Mouse (Mus musculus) CH12.LX (cell line): ENCODE measurements around the gene Psmf1. TPM values are rescaled to one million over a fixed set of nuclear protein-coding genes. Genes with fewer than 3 reads are reported as not detected.
A peak's percentile ranks its signal among the peaks of the same experiment; 100 is the strongest.

Experiments used
- DNase-seq: peaks from one replicate; pipeline ENCODE4 v3.0.0-alpha.2; 2013; ENCODE audit errors: extremely low read depth
- H3K27ac ChIP-seq: 2 replicates; pipeline ENCODE4 v1.5.1; 2012; ENCODE audit warnings: low read depth, mild to moderate bottlenecking, control low read depth, moderate library complexity; ENCODE audit not compliant: insufficient read depth
- H3K27me3 ChIP-seq: replicated peaks from 2 replicates; pipeline ENCODE3; 2012; ENCODE audit warnings: inconsistent platforms
- H3K36me3 ChIP-seq, 2 experiments: replicated peaks in 1 of 2; 2 replicates each; pipeline versions ENCODE3 to v1.6.1; 2012; ENCODE audit warnings: inconsistent platforms in 1 of 2, low read length in 1 of 2, mild to moderate bottlenecking in 1 of 2, mixed read lengths in 1 of 2, moderate library complexity in 1 of 2; ENCODE audit not compliant: control insufficient read depth in 1 of 2, insufficient read depth in 1 of 2
- H3K4me1 ChIP-seq, 2 experiments: 2 replicates each; pipeline ENCODE4 v1.6.1; 2012; ENCODE audit warnings: inconsistent platforms in 1 of 2, moderate library complexity in 1 of 2; ENCODE audit not compliant: insufficient read depth in 2 of 2, control insufficient read depth in 1 of 2
- H3K4me2 ChIP-seq: 2 replicates; pipeline ENCODE4 v1.6.1; 2012; ENCODE audit warnings: low read depth, mild to moderate bottlenecking, control low read depth; ENCODE audit not compliant: poor library complexity, insufficient read depth, severe bottlenecking
- H3K4me3 ChIP-seq, 3 experiments: fragments of 150-350 bp in 1 of 3; sonication (generic) in 1 of 3; replicated peaks in 1 of 3; 2 replicates each; pipeline versions ENCODE3 to v1.5.1; 2011 to 2012; ENCODE audit warnings: low read depth in 2 of 3, low read length in 2 of 3, mild to moderate bottlenecking in 2 of 3, moderate library complexity in 2 of 3, control low read depth in 1 of 3, improper control_type of control experiment in 1 of 3, inconsistent platforms in 1 of 3, mixed read lengths in 1 of 3; ENCODE audit not compliant: poor library complexity in 1 of 3
- H3K79me2 ChIP-seq: replicated peaks from 2 replicates; pipeline ENCODE4 v1.6.1; 2012; ENCODE audit warnings: mild to moderate bottlenecking, moderate library complexity; ENCODE audit not compliant: control insufficient read depth, poor library complexity, insufficient read depth, severe bottlenecking; ENCODE audit errors: extremely low read depth
- H3K9ac ChIP-seq: 2 replicates; pipeline ENCODE4 v1.6.1; 2012; ENCODE audit warnings: low read depth, mild to moderate bottlenecking, control low read depth, moderate library complexity; ENCODE audit not compliant: insufficient read depth
- H3K9me3 ChIP-seq: replicated peaks from 2 replicates; pipeline ENCODE3; 2012; ENCODE audit warnings: low read length, inconsistent platforms, mixed read lengths
- CHD2 ChIP-seq: IDR thresholded peaks from 2 replicates; pipeline ENCODE4 v1.6.1; 2011; ENCODE audit warnings: low read length, improper control_type of control experiment
- CTCF ChIP-seq, 2 experiments: IDR thresholded peaks in 1 of 2; conservative IDR thresholded peaks in 1 of 2; 2 replicates each; pipeline ENCODE4 v1.5.1; 2011 to 2012; ENCODE audit warnings: low read depth in 2 of 2, low read length in 2 of 2, improper control_type of control experiment in 1 of 2, inconsistent platforms in 1 of 2, mild to moderate bottlenecking in 1 of 2, moderate library complexity in 1 of 2
- EP300 ChIP-seq: IDR thresholded peaks from 2 replicates; pipeline ENCODE4 v1.6.1; 2011; ENCODE audit warnings: low read length, improper control_type of control experiment
- ETS1 ChIP-seq: conservative IDR thresholded peaks from 2 replicates; pipeline ENCODE4 v1.6.1; 2012; ENCODE audit warnings: low read depth, mild to moderate bottlenecking, inconsistent platforms, low read length, improper control_type of control experiment, moderate library complexity
- GABPA ChIP-seq: IDR thresholded peaks from 2 replicates; pipeline ENCODE4 v1.6.1; 2012; ENCODE audit warnings: low read depth, low read length, improper control_type of control experiment, inconsistent platforms; ENCODE audit not compliant: insufficient replicate concordance
- IRF4 ChIP-seq: IDR thresholded peaks from 2 replicates; pipeline ENCODE4 v1.6.1; 2014; ENCODE audit warnings: low read depth, mild to moderate bottlenecking, inconsistent platforms, low read length, improper control_type of control experiment
- JUND ChIP-seq: conservative IDR thresholded peaks from 2 replicates; pipeline ENCODE4 v1.6.1; 2011; ENCODE audit warnings: low read depth, low read length, improper control_type of control experiment
- MAFK ChIP-seq: IDR thresholded peaks from 2 replicates; pipeline ENCODE4 v1.6.1; 2011; ENCODE audit warnings: low read length, improper control_type of control experiment; ENCODE audit not compliant: insufficient replicate concordance
- MAX ChIP-seq: IDR thresholded peaks from 2 replicates; pipeline ENCODE4 v1.6.1; 2011; ENCODE audit warnings: low read length, improper control_type of control experiment
- MAZ ChIP-seq: IDR thresholded peaks from 2 replicates; pipeline ENCODE4 v1.6.1; 2012; ENCODE audit warnings: low read depth, mild to moderate bottlenecking, inconsistent platforms, low read length, improper control_type of control experiment, moderate library complexity
- MEF2A ChIP-seq: IDR thresholded peaks from 2 replicates; pipeline ENCODE4 v1.6.1; 2014; ENCODE audit warnings: low read depth, mild to moderate bottlenecking, inconsistent platforms, low read length, improper control_type of control experiment, borderline replicate concordance
- NELFE ChIP-seq: IDR thresholded peaks from 2 replicates; pipeline ENCODE4 v1.6.1; 2011; ENCODE audit warnings: low read depth, low read length, improper control_type of control experiment
- PAX5 ChIP-seq: IDR thresholded peaks from 2 replicates; pipeline ENCODE4 v1.6.1; 2012; ENCODE audit warnings: low read length, inconsistent platforms, mixed read lengths
- RAD21 ChIP-seq: IDR thresholded peaks from 2 replicates; pipeline ENCODE4 v1.6.1; 2011; ENCODE audit warnings: low read depth, mild to moderate bottlenecking, low read length, improper control_type of control experiment, moderate library complexity
- RCOR1 ChIP-seq: conservative IDR thresholded peaks from 2 replicates; pipeline ENCODE4 v1.6.1; 2012; ENCODE audit warnings: low read depth, mild to moderate bottlenecking, inconsistent platforms, low read length, improper control_type of control experiment
- SMC3 ChIP-seq: IDR thresholded peaks from 2 replicates; pipeline ENCODE4 v1.6.1; 2011; ENCODE audit warnings: low read depth, low read length, improper control_type of control experiment
- TCF12 ChIP-seq: IDR thresholded peaks from 2 replicates; pipeline ENCODE4 v1.6.1; 2014; ENCODE audit warnings: low read depth, mild to moderate bottlenecking, inconsistent platforms, low read length, improper control_type of control experiment
- UBTF ChIP-seq: IDR thresholded peaks from 2 replicates; pipeline ENCODE4 v1.6.1; 2012; ENCODE audit warnings: low read depth, mild to moderate bottlenecking, inconsistent platforms, low read length, improper control_type of control experiment, moderate library complexity
- USF1 ChIP-seq: IDR thresholded peaks from 2 replicates; pipeline ENCODE4 v1.6.1; 2014; ENCODE audit warnings: low read depth, mild to moderate bottlenecking, inconsistent platforms, low read length, improper control_type of control experiment
- ZKSCAN1 ChIP-seq: IDR thresholded peaks from 2 replicates; pipeline ENCODE4 v1.6.1; 2012; ENCODE audit warnings: low read depth, inconsistent platforms, low read length, improper control_type of control experiment, borderline replicate concordance
- ZNF384 ChIP-seq: IDR thresholded peaks from 2 replicates; pipeline ENCODE4 v1.6.1; 2012; ENCODE audit warnings: low read depth, low read length, improper control_type of control experiment, inconsistent platforms
- dilution Hi-C: fragments of 300-500 bp; cut with MboI; formaldehyde crosslinking; loops from 2 replicates; pipeline ENCODE4 v1.14.3; 2020; ENCODE audit warnings: low sequenced_read_pairs; ENCODE audit not compliant: extremely low pct_unique_long_range_greater_than_20kb, extremely low pct_ligation_motif_present
- in situ Hi-C: fragments of 300-500 bp; cut with MboI; formaldehyde crosslinking; loops from 3 replicates; pipeline ENCODE4 v1.14.3; 2019; ENCODE audit warnings: low sequenced_read_pairs, low pct_ligation_motif_present, low pct_unique_long_range_greater_than_20kb, mixed read lengths
- polyA plus RNA-seq: library from polyadenylated mRNA; unstranded; fragments of >175 nt; gene quantifications from 2 replicates; pipeline ENCODE4 v1.2.1, GENCODE M21; 2012; ENCODE audit warnings: low read depth; ENCODE audit not compliant: insufficient read length
- total RNA-seq, 2 experiments: library from RNA; depleted of rRNA; stranded (reverse); fragments of 300-350 nt in 1 of 2; fragments of >200 nt in 1 of 2; gene quantifications; 2 replicates each; pipeline ENCODE4 v1.2.3; 2012 to 2014

Psmf1 gene
- total and polyA plus RNA-seq, 3 experiments: 29.5 to 59.7 (median 32.5) TPM

GRCm38 (mm10) chr2:151682357-151682756 lies 61.6 kb downstream of the Psmf1 start:
- H3K36me3 ChIP-seq: no peaks in the 10 kb centered on the region
- peak; percentile 68 for TF ChIP-seq SMC3
- no peak for TF ChIP-seq GABPA
- TF ChIP-seq RAD21: peak; percentile 71
- peak in 1 of 2 experiments; percentile 75; a peak in 2 of 4 replicates for TF ChIP-seq CTCF (conservative IDR thresholded peaks at IDR 0.05 in 1 of 2, IDR thresholded peaks at IDR 0.05 in 1 of 2; ENCODE audit: low read depth in 2 of 2, low read length in 2 of 2)
- TF ChIP-seq ETS1: no peak
- no peak overlapping the region for H3K9ac ChIP-seq
- no peak overlapping the region for H3K27ac ChIP-seq
- no peak overlapping the region for H3K4me2 ChIP-seq
- in situ Hi-C loops: loop anchor here (10.0 kb wide), 1 partner anchor 188 kb away; the partner anchor contains the start of gene Nsfl1c
- DNase-seq: peak; percentile 17
- H3K79me2 ChIP-seq: no peaks in the 10 kb centered on the region
- peaks cover 0 to 3% of the 10 kb centered on the region in 2 experiments; a peak in 1 of 4 replicates for H3K4me1 ChIP-seq
- peaks cover 81% of the 10 kb centered on the region for H3K27me3 ChIP-seq
- H3K4me3 ChIP-seq: no peak overlapping the region
- no peaks in the 10 kb centered on the region for H3K9me3 ChIP-seq
- dilution Hi-C loops: no loop called here

- TF ChIP-seq RCOR1: no peak
- no peak for TF ChIP-seq ZNF384
- peak in 1 of 2 experiments; percentile 43; a peak in 2 of 4 replicates for TF ChIP-seq CTCF (conservative IDR thresholded peaks at IDR 0.05 in 1 of 2, IDR thresholded peaks at IDR 0.05 in 1 of 2; ENCODE audit: low read depth in 2 of 2, low read length in 2 of 2)
- TF ChIP-seq NELFE: no peak
- TF ChIP-seq RAD21: peak; percentile 31
- no peak for TF ChIP-seq JUND
- TF ChIP-seq SMC3: peak; percentile 22; the same call in 1 of the 2 replicates
- no peak for TF ChIP-seq MAX
- TF ChIP-seq MEF2A: no peak
- no peak for TF ChIP-seq ZKSCAN1
- no peak for DNase-seq
- in situ Hi-C loops: no loop called here
Measured at GRCm38 (mm10) chr2:151676234-151676633, 67.8 kb downstream of the Psmf1 start.

GRCm38 (mm10) chr2:151670968-151671329 lies 73.0 kb downstream of the Psmf1 start:
- DNase-seq: no peak
- H3K4me1 ChIP-seq: no peaks in the 10 kb centered on the region

More at GRCm38 (mm10) chr2:151676234-151676633, 67.8 kb downstream of the Psmf1 start:
- Histone ChIP-seq H3K9ac (no peak overlapping the region), H3K4me1 (peaks cover 0 to 3% of the 10 kb centered on the region in 2 experiments; a peak in 1 of 4 replicates), H3K36me3 (no peaks in the 10 kb centered on the region), H3K4me2 (no peak overlapping the region), H3K9me3 (no peaks in the 10 kb centered on the region), H3K79me2 (no peaks in the 10 kb centered on the region), H3K4me3 (no peak overlapping the region), H3K27ac (no peak overlapping the region), H3K27me3 (peaks cover 71% of the 10 kb centered on the region)
- dilution Hi-C loops: no loop called here

More at GRCm38 (mm10) chr2:151670968-151671329, 73.0 kb downstream of the Psmf1 start:
- no peak overlapping the region for H3K9ac ChIP-seq
- no peak overlapping the region for H3K4me3 ChIP-seq
- in situ Hi-C loops: no loop called here
- dilution Hi-C loops: no loop called here
- H3K79me2 ChIP-seq: no peaks in the 10 kb centered on the region
- H3K36me3 ChIP-seq: no peaks in the 10 kb centered on the region
- peaks cover 4% of the 10 kb centered on the region for H3K9me3 ChIP-seq
- H3K27ac ChIP-seq: no peak overlapping the region
- TF ChIP-seq MAFK (no peak), RCOR1 (no peak), EP300 (no peak), UBTF (no peak), CTCF (conservative IDR thresholded peaks at IDR 0.05 in 1 of 2, IDR thresholded peaks at IDR 0.05 in 1 of 2; ENCODE audit: low read depth in 2 of 2, low read length in 2 of 2) (no peak), MAZ (no peak), USF1 (no peak), TCF12 (no peak), GABPA (no peak), IRF4 (no peak), PAX5 (no peak), MAX (no peak), CHD2 (no peak)
- peaks cover 60% of the 10 kb centered on the region for H3K27me3 ChIP-seq
- H3K4me2 ChIP-seq: no peak overlapping the region
